Mouse (Mus musculus) thymus, adult 2 months (tissue): ENCODE results near the gene Gm49342. TPM values are rescaled to one million over a fixed set of nuclear protein-coding genes. Genes with fewer than 3 reads are reported as not detected.
"Not testable (repeated sequence)": the region's sequence is repeated elsewhere in the genome, so short reads cannot be mapped to it uniquely, and the experiment has no call there.

ENCODE experiments used
- DNase-seq: peaks from one replicate; pipeline ENCODE4 v3.0.0; 2021
- H3K27ac ChIP-seq: fragments of 200-500 bp; 2 replicates; pipeline ENCODE4 v1.5.1; 2012; ENCODE audit warnings: low read length, control low read depth; ENCODE audit not compliant: control insufficient read depth, insufficient read depth
- H3K27me3 ChIP-seq: fragments of 200-500 bp; 2 replicates; pipeline ENCODE4 v1.6.1; 2012; ENCODE audit warnings: mild to moderate bottlenecking, low read length, moderate library complexity, mixed read lengths; ENCODE audit not compliant: control insufficient read depth, insufficient read depth
- H3K36me3 ChIP-seq: fragments of 200-500 bp; 2 replicates; pipeline ENCODE4 v1.6.1; 2012; ENCODE audit warnings: mild to moderate bottlenecking, low read length, moderate library complexity; ENCODE audit not compliant: control insufficient read depth, insufficient read depth
- H3K4me1 ChIP-seq: fragments of 200-500 bp; replicated peaks from 2 replicates; pipeline ENCODE4 v1.6.1; 2012; ENCODE audit warnings: low read length; ENCODE audit not compliant: control insufficient read depth, insufficient read depth
- H3K4me3 ChIP-seq: fragments of 200-500 bp; 2 replicates; pipeline ENCODE4 v1.5.1; 2012; ENCODE audit warnings: mild to moderate bottlenecking, low read length, control low read depth, moderate library complexity; ENCODE audit not compliant: control insufficient read depth, insufficient read depth
- CTCF ChIP-seq: fragments of 200-500 bp; IDR thresholded peaks from 2 replicates; pipeline ENCODE4 v1.5.1; 2012; ENCODE audit warnings: mild to moderate bottlenecking, control low read depth, low read length, moderate library complexity, borderline replicate concordance; ENCODE audit not compliant: control insufficient read depth, poor library complexity, insufficient read depth; ENCODE audit errors: extremely low read depth
- POLR2A ChIP-seq: fragments of 200-500 bp; IDR thresholded peaks from 2 replicates; pipeline ENCODE4 v1.6.1; 2012; ENCODE audit warnings: mild to moderate bottlenecking, low read length, control low read depth, moderate library complexity; ENCODE audit not compliant: control insufficient read depth, poor library complexity, insufficient read depth; ENCODE audit errors: extremely low read depth
- WGBS: fragments of 180-500 bp; shearing (Covaris S2); methylation state at CpG from one replicate; pipeline ENCODE4 v1.1.7; 2018; 5-methylcytosine and 5-hydroxymethylcytosine counted together
- polyA plus RNA-seq: library from polyadenylated mRNA; depleted of rRNA; stranded (reverse); fragments of >200 nt; gene quantifications from 2 replicates; pipeline ENCODE4 v1.2.3, GENCODE M21; 2012

The Gm49342 gene
- polyA plus RNA-seq, 1 experiment: 20.1 TPM

DNA sequence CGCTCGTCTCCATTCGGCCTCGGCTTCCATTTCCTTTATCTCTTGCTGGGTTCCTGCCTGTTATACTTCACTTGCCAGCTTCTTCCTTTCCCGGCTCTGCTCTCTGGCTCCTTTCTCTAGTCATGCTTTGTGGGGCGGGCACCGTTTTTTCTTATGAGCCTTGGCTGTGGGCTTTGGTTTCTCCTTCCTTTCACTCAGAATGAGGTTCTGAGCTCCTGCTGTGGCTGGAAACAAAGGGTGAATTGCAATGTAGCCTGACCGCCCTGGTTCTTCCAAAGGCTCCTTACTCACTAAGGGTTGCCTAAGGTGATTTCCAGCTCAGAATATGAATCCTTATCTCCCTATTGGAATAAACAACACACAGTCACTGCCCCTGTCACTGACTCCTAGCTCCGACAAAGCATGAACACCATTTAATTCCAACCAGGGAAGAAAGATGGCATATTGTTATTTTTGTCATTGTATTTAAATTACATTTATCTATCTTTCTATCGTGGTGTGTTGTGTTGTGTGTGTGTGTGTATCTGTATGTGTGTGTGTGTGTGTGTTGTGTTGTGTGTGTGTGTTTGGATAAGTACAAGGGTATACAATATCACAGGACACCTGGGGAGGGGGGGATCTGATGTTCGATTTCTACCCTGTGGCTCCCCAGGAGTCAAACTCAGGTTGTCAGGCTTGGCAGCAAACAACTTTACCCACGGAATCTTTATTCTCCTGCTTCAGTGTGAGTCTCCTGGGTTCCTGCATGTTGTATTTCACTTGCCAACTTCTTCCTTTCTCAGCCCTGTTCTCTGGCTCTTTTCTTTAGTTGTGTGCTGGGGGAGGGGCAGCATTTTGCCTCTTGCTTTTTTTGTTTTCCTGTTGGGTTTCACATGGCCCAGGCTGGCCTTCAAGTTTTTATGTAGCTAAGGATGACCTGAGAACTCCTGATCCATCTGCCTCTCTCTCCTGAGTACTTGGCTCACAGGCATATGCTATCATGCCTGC is 25.5 kb downstream of the Gm49342 start:
- Histone ChIP-seq H3K36me3 (no peaks in the 10 kb centered on the region), H3K4me1 (peaks cover 11% of the 10 kb centered on the region), H3K27me3 (no peaks in the 10 kb centered on the region), H3K27ac (no peak overlapping the region), H3K4me3 (no peak overlapping the region)
- WGBS: 30% methylated on average over 12 of the region's 12 CpGs
- no peak for DNase-seq
- no peak for TF ChIP-seq CTCF
- TF ChIP-seq POLR2A: no peak

DNA sequence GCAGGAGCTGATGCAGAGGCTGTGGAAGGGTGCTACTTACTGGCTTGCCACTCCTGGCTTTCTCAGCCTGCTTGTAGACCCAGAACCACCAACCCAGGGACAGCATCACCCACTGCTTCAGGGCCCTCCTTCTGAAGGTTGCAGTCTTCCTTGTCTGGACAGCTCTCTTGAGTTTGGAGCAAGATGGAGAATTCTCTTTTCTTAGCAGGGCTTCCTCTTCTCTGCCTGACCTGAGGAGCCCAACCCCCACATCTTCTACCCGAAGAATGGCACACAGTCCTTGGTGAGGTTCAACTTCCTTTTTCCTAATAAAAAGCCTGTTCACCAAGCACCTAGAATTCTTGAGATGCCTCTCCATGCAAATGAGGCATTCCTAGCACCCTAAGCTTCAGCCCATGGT is 26.5 kb downstream of the Gm49342 start:
- DNase-seq: no peak
- Histone ChIP-seq H3K27me3 (no peaks in the 10 kb centered on the region), H3K27ac (no peak overlapping the region), H3K4me3 (no peak overlapping the region), H3K4me1 (peaks cover 11% of the 10 kb centered on the region), H3K36me3 (no peaks in the 10 kb centered on the region)
- TF ChIP-seq CTCF (no peak), POLR2A (no peak)
- WGBS: 14% methylated on average over 1 of the region's 1 CpGs

DNA sequence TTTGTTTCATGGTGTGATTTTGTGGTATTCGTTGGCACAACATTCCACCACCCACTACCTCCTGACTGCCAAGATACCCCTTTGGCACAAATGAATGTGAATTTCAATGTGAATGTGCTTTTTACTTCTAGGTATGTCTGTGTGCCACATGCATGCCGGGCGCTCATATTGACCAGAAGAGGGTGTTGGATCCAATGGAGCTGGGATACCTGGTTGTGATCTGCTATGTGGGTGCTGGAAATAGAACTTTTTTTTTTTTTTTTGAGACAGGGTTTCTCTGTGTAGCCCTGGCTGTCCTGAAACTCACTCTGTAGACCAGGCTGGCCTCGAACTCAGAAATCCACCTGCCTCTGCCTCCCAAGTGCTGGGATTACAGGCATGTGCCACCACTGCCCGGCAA is 28.7 kb downstream of the Gm49342 start:
- H3K27me3 ChIP-seq, DNase-seq, H3K27ac ChIP-seq, H3K4me3 ChIP-seq, H3K36me3 ChIP-seq: not testable (repeated sequence)
- H3K4me1 ChIP-seq: peaks cover 11% of the 10 kb centered on the region
- WGBS: 96% methylated on average over 5 of the region's 5 CpGs

DNA sequence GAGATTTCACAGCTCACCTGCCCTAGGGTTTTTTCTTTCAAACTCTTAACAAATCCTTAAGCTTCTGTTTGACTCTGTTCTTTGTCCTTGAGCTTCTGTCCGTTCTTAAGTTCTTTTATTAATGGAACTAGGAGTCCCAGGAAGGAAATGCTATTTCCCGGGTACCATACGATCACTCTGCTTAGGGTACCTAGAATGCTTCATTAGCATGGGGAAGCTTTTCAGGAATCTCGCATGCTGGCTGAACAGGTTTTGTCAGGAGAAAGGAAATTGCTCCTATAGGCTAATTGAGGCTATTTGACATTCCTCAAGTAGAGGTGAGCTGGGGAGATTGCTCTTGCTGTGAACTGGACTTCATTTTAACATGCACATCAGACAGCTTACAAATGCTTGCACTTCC is 29.4 kb downstream of the Gm49342 start:
- no peak overlapping the region for H3K4me3 ChIP-seq
- peaks cover 11% of the 10 kb centered on the region for H3K4me1 ChIP-seq
- no peaks in the 10 kb centered on the region for H3K36me3 ChIP-seq
- no peak for DNase-seq
- H3K27ac ChIP-seq: no peak overlapping the region
- H3K27me3 ChIP-seq: no peaks in the 10 kb centered on the region
- no peak for TF ChIP-seq POLR2A
- TF ChIP-seq CTCF: no peak
- 72% methylated on average over 4 of the region's 4 CpGs for WGBS

DNA sequence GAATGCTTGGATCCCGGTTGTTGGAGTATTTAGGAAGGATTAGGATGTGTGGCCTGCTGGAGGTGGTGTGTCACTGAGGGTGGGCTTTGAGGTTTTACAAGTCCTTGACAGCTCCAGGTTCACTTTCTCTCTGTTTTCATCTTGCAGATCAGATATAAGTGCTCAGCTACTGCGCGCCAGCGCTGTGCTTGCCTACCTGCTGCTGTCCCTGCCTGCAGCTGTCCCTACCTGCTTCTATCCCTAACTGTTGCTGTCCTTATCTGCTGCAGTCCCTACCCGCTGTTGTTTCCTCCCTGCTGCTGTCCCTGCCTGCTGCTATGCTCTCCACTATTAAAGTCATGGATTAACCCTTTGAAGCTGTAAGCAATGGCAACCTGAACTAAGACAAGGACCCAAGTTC is 30.7 kb downstream of the Gm49342 start:
- Histone ChIP-seq H3K4me3 (no peak overlapping the region), H3K27ac (no peak overlapping the region), H3K27me3 (no peaks in the 10 kb centered on the region), H3K4me1 (peaks cover 7% of the 10 kb centered on the region), H3K36me3 (no peaks in the 10 kb centered on the region)
- 88% methylated on average over 5 of the region's 5 CpGs for WGBS
- TF ChIP-seq CTCF (no peak), POLR2A (no peak)
- no peak for DNase-seq

DNA sequence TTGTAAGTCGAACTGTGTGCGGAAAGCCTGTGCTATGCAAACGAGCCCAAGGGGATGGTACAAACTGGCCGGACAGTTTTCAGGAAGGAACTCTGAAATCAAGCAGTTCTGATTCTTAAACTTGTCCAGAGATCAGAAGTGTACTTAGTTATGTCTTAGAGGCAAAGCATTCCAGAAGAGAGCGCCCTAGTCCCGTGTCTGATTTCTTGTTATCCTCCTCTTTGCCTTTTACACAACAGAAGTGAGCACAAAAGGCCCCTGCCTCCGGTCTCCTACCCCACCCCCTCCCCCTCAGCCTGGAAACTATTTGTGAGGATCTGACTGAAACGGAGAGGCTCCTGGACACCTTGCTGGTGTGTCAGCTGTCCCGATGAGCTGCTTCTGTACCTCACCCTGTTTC is 32.4 kb downstream of the Gm49342 start:
- Histone ChIP-seq H3K27ac (no peak overlapping the region), H3K27me3 (no peaks in the 10 kb centered on the region), H3K4me1 (peaks cover 3% of the 10 kb centered on the region), H3K4me3 (no peak overlapping the region), H3K36me3 (no peaks in the 10 kb centered on the region)
- 58% methylated on average over 9 of the region's 9 CpGs for WGBS
- DNase-seq: no peak
- TF ChIP-seq POLR2A (no peak), CTCF (no peak)

DNA sequence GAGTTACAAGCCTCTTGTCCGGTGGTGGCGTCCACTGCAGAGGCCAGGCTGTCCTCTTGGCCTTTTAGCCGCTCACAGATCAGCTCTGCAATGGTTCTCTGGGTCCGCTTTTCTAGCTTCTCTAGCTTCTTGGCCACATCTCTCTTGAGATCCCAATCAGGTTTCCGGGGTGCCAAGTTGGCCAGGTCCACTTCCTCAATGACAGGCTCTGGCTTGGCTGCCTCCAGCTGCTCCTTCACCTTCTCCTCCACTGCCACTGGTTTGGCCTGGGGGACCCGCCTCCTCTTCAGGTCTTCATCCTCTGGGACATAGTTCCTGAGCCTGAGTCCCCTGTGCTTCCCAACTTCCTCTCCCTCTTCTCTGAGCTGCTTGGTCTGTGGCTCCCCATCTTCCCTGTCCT is 34.1 kb downstream of the Gm49342 start:
- not testable (repeated sequence) for H3K36me3 ChIP-seq, H3K27me3 ChIP-seq, DNase-seq, H3K4me3 ChIP-seq, H3K4me1 ChIP-seq, H3K27ac ChIP-seq
- 81% methylated on average over 6 of the region's 6 CpGs for WGBS
